Mouse (Mus musculus) G1E (cell line): ENCODE measurements at regions not wholly inside any gene's neighbourhood (a gene's known extent, or its start where the extent isn't known, plus 50 kb on each side); places are given as distances from the start of the nearest gene placed in this dataset.

Source experiments
- CTCF ChIP-seq: IDR thresholded peaks from 2 replicates; pipeline ENCODE4 v1.5.1; 2012; ENCODE audit warnings: low read depth, low read length, inconsistent platforms, mixed read lengths
- GATA1 ChIP-seq: IDR thresholded peaks from 2 replicates; pipeline ENCODE4 v1.6.1; 2012; ENCODE audit warnings: borderline replicate concordance, low read length, inconsistent platforms, mixed read lengths
- POLR2AphosphoS5 ChIP-seq: IDR thresholded peaks from 2 replicates; pipeline ENCODE4 v1.6.1; 2012; ENCODE audit warnings: low read depth, low read length, inconsistent platforms; ENCODE audit not compliant: insufficient replicate concordance

DNA sequence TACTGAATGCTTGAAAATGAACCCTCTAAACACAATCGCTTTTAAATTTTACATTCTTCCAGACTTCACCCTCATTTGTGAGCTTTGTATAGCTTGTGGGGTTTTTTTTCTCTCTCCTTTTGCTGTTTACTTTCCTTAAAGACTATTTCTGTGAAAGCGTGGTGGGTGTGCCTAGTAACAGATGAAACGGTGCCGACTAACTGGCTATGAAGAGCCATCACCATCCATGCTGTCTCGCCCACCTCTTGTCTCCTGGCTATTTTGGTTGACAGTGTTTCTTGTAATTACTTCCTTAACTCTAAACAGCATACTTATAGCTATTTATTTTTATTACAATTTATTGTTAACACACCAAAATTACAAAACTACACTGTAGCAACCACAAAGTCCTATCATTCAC is 85.6 kb upstream of the Slc35f3 start:
- no peak for TF ChIP-seq CTCF
- TF ChIP-seq POLR2AphosphoS5 = no peak
- no peak for TF ChIP-seq GATA1
